Mouse (Mus musculus) intestine, embryonic 14.5 days (tissue): Measurements from ENCODE around the gene BC003965. TPM values are rescaled to one million over a fixed set of nuclear protein-coding genes. Genes with fewer than 3 reads are reported as not detected.
"Not testable (repeated sequence)": the region's sequence is repeated elsewhere in the genome, so short reads cannot be mapped to it uniquely, and the experiment has no call there.

Experiments used
- ATAC-seq: fragments of 200-750 bp; cut with Nextera tagmentation; replicated peaks from 2 replicates; pipeline ENCODE4 v1.8.0; 2017; ENCODE audit warnings: low read depth, moderate number of reproducible peaks, moderate TSS enrichment, moderate library complexity; ENCODE audit not compliant: low FRiP score, low TSS enrichment
- DNase-seq: peaks from one replicate; pipeline ENCODE4 v3.0.0-alpha.2; 2018; ENCODE audit warnings: low spot score
- H3K27ac ChIP-seq: fragments of 300-500 bp; sonication (generic); 2 replicates; pipeline ENCODE4 v1.5.1; 2014; ENCODE audit warnings: low read depth, mild to moderate bottlenecking, control low read depth
- H3K27me3 ChIP-seq: fragments of 300-500 bp; sonication (generic); replicated peaks from 2 replicates; pipeline ENCODE4 v1.6.1; 2014; ENCODE audit warnings: low read length, control low read depth; ENCODE audit not compliant: control insufficient read depth, insufficient read depth
- H3K36me3 ChIP-seq: fragments of 300-500 bp; sonication (generic); 2 replicates; pipeline ENCODE4 v1.6.1; 2014; ENCODE audit warnings: low read length, control low read depth; ENCODE audit not compliant: control insufficient read depth, insufficient read depth
- H3K4me1 ChIP-seq: fragments of 300-500 bp; sonication (generic); replicated peaks from 2 replicates; pipeline ENCODE4 v1.6.1; 2014; ENCODE audit warnings: low read length, control low read depth, mixed read lengths; ENCODE audit not compliant: control insufficient read depth, insufficient read depth
- H3K4me2 ChIP-seq: fragments of 300-500 bp; sonication (generic); 2 replicates; pipeline ENCODE4 v1.6.1; 2014; ENCODE audit warnings: low read length
- H3K4me3 ChIP-seq: fragments of 300-500 bp; sonication (generic); 2 replicates; pipeline ENCODE4 v1.5.1; 2014; ENCODE audit warnings: low read depth, low read length, control low read depth, mixed read lengths
- H3K9ac ChIP-seq: fragments of 300-500 bp; sonication (generic); 2 replicates; pipeline ENCODE4 v1.6.1; 2014; ENCODE audit warnings: mild to moderate bottlenecking, low read length
- H3K9me3 ChIP-seq: fragments of 300-500 bp; sonication (generic); 2 replicates; pipeline ENCODE4 v1.6.1; 2016; ENCODE audit warnings: low read length, control low read depth; ENCODE audit not compliant: control insufficient read depth
- WGBS: fragments of 180-500 bp; shearing (Covaris S2); extraction: QIAGEN DNeasy Blood & Tissue Kit; methylation state at CpG from one replicate; pipeline ENCODE4 v1.1.7; 2014; 5-methylcytosine and 5-hydroxymethylcytosine counted together
- polyA plus RNA-seq: library from polyadenylated mRNA; unstranded; fragments of >200 nt; fragmentation: Nextera tagmentation; extraction: Ambion mirVana; gene quantifications from 2 replicates; pipeline ENCODE4 v1.2.1, GENCODE M21; 2014

The BC003965 gene
- polyA plus RNA-seq, 1 experiment from 2014 or later = 36.9 TPM

DNA sequence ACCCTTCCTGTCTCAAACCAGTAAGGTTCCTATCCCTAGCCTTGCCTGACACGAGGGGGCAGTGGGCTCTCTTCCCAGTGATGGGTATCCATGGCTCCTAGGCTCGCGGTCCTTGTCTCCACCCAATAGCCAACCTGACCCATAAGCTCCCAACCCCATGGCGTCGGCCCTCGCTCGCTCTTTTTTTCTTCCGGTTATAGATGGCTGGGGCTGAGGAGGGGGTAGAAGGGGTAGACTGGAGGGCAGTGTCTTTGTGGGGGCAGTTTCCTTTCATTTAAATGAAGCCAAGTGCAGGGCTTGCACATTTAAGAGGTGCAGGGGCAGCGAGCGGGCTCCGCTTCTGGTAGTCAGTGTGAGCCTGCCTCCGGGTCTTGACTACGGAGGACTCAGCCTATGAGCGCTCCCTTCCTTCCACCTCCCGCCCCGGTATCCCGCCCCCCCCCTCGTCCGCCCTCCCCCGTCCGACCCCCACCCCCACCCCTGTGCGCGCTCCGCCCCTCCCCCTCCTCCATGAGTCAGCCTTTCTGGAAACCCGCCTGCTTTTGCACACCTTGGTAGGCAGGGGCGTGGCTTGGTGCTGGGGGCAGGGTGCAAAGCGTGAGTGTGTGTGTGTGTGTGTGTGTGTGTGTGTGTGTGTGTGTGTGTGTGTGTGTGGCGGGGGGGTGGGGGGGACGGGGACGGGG, 37.6 kb downstream of the BC003965 start:
- Histone ChIP-seq H3K9me3 (no peaks in the 10 kb centered on the region), H3K4me1 (0 out of 2 replicates have a peak, but pooled peaks cover 9% of the 10 kb centered on the region), H3K27me3 (no peaks in the 10 kb centered on the region), H3K36me3 (peaks cover 29% of the 10 kb centered on the region), H3K9ac (peak overlapping the region; percentile 35; the same call in 1 of the 2 replicates), H3K4me2 (peak overlapping the region; percentile 63), H3K4me3 (peak overlapping the region; percentile 42), H3K27ac (0 out of 2 replicates have a peak overlapping the region, but pooled peaks have one; percentile 16)
- DNase-seq = peak; percentile 75
- peak; percentile 87 for ATAC-seq
- WGBS = 3% methylated on average over 16 of the region's 30 CpGs

GRCm38 (mm10) chr17:25222504-25222940, 38.2 kb downstream of the BC003965 start:
- not testable (repeated sequence) for H3K27me3 ChIP-seq, H3K9ac ChIP-seq, H3K9me3 ChIP-seq, H3K27ac ChIP-seq, H3K4me1 ChIP-seq
- peaks cover 26% of the 10 kb centered on the region for H3K36me3 ChIP-seq
- H3K4me3 ChIP-seq = peak overlapping the region; percentile 17; the same call in 1 of the 2 replicates
- ATAC-seq = peak; percentile 86
- peak overlapping the region; percentile 63 for H3K4me2 ChIP-seq
- WGBS = 15% methylated on average over 15 of the region's 28 CpGs
- peak; percentile 55 for DNase-seq

GRCm38 (mm10) chr17:25222951-25223601, 38.7 kb downstream of the BC003965 start:
- Histone ChIP-seq H3K27ac (no peak overlapping the region), H3K4me2 (peak overlapping the region; percentile 38), H3K9ac (no peak overlapping the region), H3K4me1 (0 out of 2 replicates have a peak, but pooled peaks cover 9% of the 10 kb centered on the region), H3K27me3 (no peaks in the 10 kb centered on the region), H3K9me3 (no peaks in the 10 kb centered on the region), H3K36me3 (peaks cover 21% of the 10 kb centered on the region), H3K4me3 (peak overlapping the region; percentile 17; the same call in 1 of the 2 replicates)
- 59% methylated on average over 6 of the region's 6 CpGs for WGBS
- ATAC-seq (no peak), DNase-seq (no peak)

DNA sequence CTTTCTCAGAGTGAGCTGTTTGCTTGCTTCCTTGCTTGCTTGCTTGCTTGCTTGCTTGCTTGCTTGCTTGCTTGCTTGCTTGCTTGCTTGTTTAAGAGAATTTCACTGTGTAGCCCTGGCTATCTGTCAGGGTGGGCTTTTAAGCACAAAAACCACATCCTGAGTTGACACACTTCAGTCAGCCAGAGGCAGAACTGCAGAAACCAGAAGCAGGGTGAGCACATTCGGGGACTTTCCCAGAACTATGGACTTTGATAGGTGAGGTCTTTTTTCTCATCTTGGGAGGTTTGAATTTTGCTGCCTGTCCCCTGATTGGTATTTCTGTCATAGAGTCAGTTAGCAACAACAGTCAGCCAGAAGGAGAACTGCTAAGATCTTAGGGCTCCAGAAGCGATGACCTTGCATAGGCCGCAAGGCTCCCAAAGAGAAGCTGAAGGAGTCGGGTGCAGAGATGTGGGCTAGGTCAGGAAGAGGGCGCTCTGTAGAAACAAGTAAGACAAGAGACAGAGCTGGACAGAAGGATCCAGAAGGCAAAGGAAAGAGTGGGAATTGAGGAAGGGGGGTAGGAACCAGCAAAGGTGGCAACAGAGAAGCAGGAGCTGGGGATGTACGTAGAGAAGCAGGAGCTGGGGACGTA, 40.4 kb downstream of the BC003965 start:
- Histone ChIP-seq H3K4me2 (no peak overlapping the region), H3K9ac (no peak overlapping the region), H3K27ac (no peak overlapping the region), H3K36me3 (peaks cover 20% of the 10 kb centered on the region), H3K27me3 (no peaks in the 10 kb centered on the region), H3K4me3 (no peak overlapping the region), H3K4me1 (0 out of 2 replicates have a peak, but pooled peaks cover 9% of the 10 kb centered on the region), H3K9me3 (no peaks in the 10 kb centered on the region)
- no peak for DNase-seq
- 87% methylated on average over 7 of the region's 7 CpGs for WGBS
- ATAC-seq = no peak

- Histone ChIP-seq H3K4me3 (no peak overlapping the region), H3K27me3 (no peaks in the 10 kb centered on the region), H3K9ac (no peak overlapping the region), H3K4me1 (0 out of 2 replicates have a peak, but pooled peaks cover 9% of the 10 kb centered on the region), H3K4me2 (no peak overlapping the region), H3K9me3 (no peaks in the 10 kb centered on the region), H3K27ac (no peak overlapping the region), H3K36me3 (peaks cover 27% of the 10 kb centered on the region)
- ATAC-seq = no peak
- DNase-seq = no peak
- WGBS = 92% methylated on average over 4 of the region's 4 CpGs
These were observed 41.3 kb downstream of the BC003965 start for GRCm38 (mm10) chr17:25225659-25226058.

DNA sequence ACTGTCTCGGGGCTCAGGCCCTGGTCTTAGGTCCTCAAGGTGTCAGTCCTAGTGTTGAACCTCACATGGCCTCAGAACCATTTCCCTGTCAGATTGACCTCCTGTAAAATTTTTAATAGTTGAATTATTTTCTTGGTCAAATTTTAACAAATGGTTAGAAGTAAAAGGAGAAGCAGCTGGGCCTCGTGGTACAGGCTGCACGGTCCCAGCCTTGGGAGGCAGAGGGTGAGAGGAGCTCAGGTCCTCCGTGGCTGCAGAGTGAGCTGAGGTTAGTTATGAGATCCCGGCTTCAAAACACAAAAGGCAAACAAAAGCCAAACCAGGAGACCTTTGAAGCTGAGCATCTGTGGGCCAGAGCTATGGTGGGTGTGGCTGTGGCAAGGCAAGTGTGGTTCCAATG, 43.6 kb downstream of the BC003965 start:
- no peak overlapping the region for H3K9ac ChIP-seq
- no peak overlapping the region for H3K4me3 ChIP-seq
- 87% methylated on average over 5 of the region's 5 CpGs for WGBS
- no peaks in the 10 kb centered on the region for H3K27me3 ChIP-seq
- DNase-seq (no peak), ATAC-seq (no peak)
- no peak overlapping the region for H3K4me2 ChIP-seq
- no peaks in the 10 kb centered on the region for H3K9me3 ChIP-seq
- no peak overlapping the region for H3K27ac ChIP-seq
- H3K4me1 ChIP-seq = no peaks in the 10 kb centered on the region
- peaks cover 34% of the 10 kb centered on the region for H3K36me3 ChIP-seq

DNA sequence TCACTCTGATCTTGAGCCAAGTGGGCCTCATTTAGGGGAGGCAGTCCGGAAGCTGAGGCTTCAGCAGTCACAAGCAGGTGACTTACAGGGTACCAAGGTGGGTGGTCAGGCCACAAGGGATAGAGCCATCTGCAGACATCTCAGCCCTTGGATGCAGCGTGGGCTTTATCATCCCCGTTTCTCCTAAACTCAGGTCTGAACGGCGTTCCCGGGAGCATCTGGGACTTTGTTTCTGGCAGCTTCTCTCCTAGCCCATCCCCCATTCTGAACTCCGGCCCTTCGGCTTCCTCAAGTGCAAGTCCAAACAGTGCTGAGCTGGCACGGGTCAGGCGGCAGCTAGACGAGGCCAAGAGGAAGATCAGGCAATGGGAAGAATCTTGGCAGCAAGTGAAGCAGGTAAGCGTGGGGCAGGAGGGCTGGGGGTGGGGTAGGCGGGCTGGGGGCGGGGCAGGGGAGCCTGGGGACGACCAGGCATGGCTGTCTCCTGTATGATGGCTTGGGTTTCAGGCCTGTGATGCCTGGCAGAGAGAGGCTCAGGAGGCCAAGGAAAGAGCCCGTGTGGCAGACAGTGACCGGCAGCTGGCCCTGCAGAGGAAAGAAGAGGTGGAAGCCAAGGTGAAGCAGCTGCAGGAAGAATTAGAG, 45.8 kb downstream of the BC003965 start:
- WGBS = 74% methylated on average over 14 of the region's 17 CpGs
- H3K27ac ChIP-seq, H3K9ac ChIP-seq, H3K27me3 ChIP-seq, DNase-seq, H3K4me2 ChIP-seq, ATAC-seq, H3K4me3 ChIP-seq, H3K9me3 ChIP-seq, H3K4me1 ChIP-seq: not testable (repeated sequence)
- H3K36me3 ChIP-seq = peaks cover 42% of the 10 kb centered on the region

DNA sequence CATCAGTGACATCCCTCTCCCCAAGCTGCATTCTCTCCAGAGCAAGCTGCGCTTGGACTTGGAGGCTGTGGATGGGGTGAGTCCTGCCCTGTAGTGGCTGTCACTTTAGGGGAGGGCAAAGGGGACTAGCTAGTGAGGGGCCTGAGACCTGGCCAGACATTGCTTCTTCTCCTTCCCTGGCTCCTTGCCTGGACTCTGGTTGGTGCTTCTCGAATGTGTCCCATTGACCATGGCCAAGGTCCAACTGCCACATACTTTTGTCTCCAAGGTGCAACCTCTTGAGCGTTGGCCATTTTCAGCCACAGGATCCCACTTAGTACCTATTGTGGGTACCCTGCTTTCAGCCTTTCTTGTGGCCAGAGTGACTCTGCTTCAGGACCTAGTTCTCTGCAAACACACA, 46.3 kb downstream of the BC003965 start:
- H3K4me1 ChIP-seq = no peaks in the 10 kb centered on the region
- ATAC-seq (no peak), DNase-seq (no peak)
- no peaks in the 10 kb centered on the region for H3K27me3 ChIP-seq
- H3K9me3 ChIP-seq = no peaks in the 10 kb centered on the region
- H3K36me3 ChIP-seq = peaks cover 47% of the 10 kb centered on the region
- no peak overlapping the region for H3K4me2 ChIP-seq
- H3K27ac ChIP-seq = no peak overlapping the region
- WGBS = 89% methylated on average over 3 of the region's 3 CpGs
- H3K4me3 ChIP-seq = no peak overlapping the region
- no peak overlapping the region for H3K9ac ChIP-seq
